Mouse (Mus musculus): ENCODE measurements around the gene Ubc. TPM values are rescaled to one million over a fixed set of nuclear protein-coding genes. Genes with fewer than 3 reads are reported as not detected.
A peak's percentile ranks its signal among the peaks of the same experiment; 100 is the strongest.

Ubc gene
- polyA plus RNA-seq, 1 experiment from 2014 or later: 966 TPM

DNA sequence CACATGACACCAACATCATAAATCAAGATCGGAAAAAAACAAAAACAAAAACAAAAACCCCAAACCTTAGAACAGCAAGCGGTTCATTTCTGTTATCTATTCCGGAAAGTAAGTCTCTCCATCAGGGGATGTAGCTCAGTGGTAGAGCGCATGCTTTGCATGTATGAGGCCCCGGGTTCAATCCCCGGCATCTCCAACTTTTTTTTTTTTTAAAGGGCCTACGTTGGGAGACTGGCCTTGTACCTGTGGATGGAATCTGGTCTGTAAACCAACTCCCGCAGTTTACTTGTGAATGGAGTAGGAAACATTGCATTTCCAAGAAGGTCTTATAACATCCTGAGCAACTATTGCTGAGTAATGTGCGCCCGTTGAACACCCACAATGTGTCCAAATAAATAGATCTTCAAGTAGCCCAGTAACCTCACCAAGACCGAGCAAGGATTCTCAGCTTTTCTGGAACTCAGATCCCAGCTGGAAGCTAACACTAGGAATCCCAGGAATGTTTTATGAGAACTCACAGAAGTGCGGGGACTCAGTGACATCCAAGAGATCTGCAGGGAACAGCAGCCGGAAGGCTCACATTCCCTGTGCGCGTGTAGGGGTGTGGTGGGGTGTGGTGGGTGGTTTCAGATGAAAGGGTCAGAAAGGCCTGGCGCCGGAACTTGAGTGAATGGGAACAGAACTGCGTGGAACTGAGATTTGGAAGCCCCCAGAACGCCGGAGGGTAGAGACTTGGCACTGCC lies 19.5 kb upstream of the Ubc start:
- peak overlapping the region; percentile 56 for H3K4me3 ChIP-seq
- WGBS: 7% methylated on average over 20 of the region's 20 CpGs

DNA sequence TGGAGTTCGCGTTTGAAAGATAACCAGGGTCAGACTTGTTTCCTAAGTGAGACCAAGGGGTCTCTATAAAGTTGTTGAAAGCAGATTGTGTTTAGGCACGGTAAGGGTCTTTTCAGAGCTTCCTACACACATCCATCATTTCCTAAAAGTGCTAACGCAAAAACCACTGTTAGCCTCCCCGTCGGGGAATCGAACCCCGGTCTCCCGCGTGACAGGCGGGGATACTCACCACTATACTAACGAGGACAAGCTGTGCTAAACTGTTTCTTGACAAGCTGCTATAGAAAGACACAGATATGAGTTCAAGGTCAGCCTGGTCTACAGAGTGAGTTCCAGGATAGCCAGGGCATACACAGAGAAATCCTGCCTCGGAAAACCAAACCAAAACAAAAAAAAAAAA lies 18.8 kb upstream of the Ubc start:
- H3K4me1 ChIP-seq: peaks cover 22% of the 10 kb centered on the region
- H3K4me3 ChIP-seq: peak overlapping the region; percentile 56
- H3K9me3 ChIP-seq: no peaks in the 10 kb centered on the region
- 0% methylated on average over 13 of the region's 13 CpGs for WGBS
- no peaks in the 10 kb centered on the region for H3K27me3 ChIP-seq (ENCODE audit: insufficient read depth, poor library complexity, severe bottlenecking)
- peaks cover 12% of the 10 kb centered on the region for H3K36me3 ChIP-seq
- H3K27ac ChIP-seq: peak overlapping the region; percentile 71; the same call in 1 of the 2 replicates
- DNase-seq (ENCODE audit: low spot score): peak; percentile 92

More for the DNA sequence above, 19.5 kb upstream of the Ubc start:
- no peak for DNase-seq (ENCODE audit: low spot score)
- Histone ChIP-seq H3K36me3 (peaks cover 18% of the 10 kb centered on the region), H3K27ac (peak overlapping the region; percentile 71; the same call in 1 of the 2 replicates), H3K4me1 (peaks cover 22% of the 10 kb centered on the region), H3K27me3 (ENCODE audit: insufficient read depth, poor library complexity, severe bottlenecking) (no peaks in the 10 kb centered on the region), H3K9me3 (no peaks in the 10 kb centered on the region)

DNA sequence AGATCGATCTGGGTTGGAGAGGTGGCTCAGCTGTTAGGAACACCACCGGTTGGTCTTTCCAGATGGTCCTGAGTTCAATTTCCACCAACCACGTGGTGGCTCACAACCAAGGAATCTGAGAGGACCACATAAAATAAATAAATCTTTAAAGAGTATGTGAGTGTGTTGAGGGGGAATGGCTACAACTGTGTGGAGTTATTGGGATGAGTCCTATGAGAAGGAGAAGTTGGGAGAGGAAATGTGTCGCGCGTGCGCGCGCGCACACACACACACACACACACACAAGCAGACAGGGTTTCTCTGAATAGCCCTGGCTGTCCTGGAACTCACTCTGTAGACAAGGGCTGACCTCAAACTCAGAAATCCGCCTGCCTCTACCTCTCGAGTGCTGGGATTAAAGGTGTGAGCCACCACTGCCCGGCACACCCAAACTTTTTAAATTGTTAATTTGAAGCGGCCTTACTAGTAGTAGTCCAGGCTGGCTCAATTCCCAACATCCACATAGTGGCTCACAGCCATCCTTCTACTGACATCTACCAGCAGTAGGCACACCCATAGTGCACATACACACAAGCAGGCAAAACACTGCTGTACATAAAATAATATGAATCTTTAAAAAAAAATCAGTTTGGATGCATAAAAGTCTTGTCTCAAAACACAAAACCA lies 18.0 kb upstream of the Ubc start:
- 62% methylated on average over 14 of the region's 14 CpGs for WGBS
- Histone ChIP-seq H3K27me3 (ENCODE audit: insufficient read depth, poor library complexity, severe bottlenecking) (no peaks in the 10 kb centered on the region), H3K9me3 (no peaks in the 10 kb centered on the region), H3K27ac (no peak overlapping the region), H3K36me3 (peaks cover 4% of the 10 kb centered on the region; the same call in 1 of the 2 replicates), H3K4me1 (peaks cover 22% of the 10 kb centered on the region), H3K4me3 (peak overlapping the region; percentile 56; the same call in 1 of the 2 replicates)
- DNase-seq (ENCODE audit: low spot score): no peak

DNA sequence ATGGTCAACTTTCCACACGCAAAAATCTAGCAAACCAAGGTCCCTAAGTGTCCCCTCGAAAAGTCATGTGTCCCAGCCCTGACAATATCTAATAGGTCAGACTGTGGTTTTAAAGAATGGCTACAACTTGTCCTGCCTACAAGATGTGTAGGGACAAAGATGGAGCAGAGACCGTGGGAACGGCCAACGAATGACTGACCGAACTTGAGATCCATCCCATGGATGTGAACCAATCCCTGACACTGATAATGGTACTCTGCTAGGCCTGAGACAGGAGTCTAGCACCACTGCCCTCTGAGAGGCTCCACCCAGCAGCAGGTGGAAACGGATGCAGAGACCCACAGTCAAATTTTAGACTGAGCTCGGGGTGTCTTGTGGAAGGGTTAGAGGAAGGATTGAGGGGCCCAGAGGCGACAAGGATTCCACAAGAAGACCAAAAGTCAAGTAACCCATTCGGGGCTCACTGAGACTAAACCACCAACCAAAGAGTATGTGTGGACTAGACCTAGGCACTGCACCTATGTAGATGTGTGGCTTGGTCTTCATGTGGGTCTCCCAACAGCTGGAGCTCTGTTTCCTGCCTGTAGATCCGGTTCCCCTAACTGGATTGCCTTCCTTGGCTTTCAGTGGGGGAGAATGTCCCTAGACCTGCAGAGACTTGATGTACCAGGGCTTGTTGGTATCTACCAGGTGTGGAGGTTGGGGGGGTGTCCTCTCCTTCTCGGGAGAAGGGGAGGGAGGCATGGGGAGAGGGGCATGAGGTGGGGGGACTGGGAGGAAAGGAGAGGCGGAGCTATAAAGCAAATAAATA lies 17.2 kb upstream of the Ubc start:
- peak overlapping the region; percentile 92 for H3K27ac ChIP-seq
- WGBS: 51% methylated on average over 13 of the region's 13 CpGs

DNA sequence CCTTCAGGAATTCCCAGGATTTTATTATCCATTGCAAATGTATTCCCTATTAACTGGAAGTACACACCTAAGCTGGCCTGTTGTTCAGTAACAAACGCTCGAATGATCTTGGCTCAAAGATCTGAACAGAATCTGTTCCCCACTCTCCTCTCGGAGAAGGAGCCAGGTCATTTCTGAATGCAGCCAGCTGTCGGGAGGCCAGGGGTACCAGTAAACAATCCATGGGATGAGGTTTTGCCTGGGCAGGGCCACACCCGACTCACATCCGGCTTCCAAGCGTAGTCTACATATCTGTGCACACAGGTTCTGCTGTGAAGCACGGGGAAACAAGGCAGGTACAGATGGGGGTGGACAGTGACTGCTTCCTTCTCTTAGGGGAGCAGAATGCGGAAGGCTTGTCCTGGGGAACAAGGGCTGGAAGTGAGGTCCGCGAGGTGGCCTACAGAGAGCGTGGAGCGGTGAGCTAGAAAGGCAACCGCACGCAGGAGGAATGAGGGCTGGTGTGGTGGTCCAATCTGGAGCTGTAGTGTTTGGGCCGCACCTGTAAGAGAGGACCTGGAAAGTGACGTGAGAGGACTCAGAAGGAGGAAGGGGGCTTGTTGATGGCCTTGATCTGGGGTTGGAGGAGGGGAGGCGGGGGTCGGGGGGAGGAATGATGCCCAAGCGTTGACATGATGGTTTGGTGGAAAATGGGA lies 16.5 kb upstream of the Ubc start:
- H3K27ac ChIP-seq: peak overlapping the region; percentile 92
- WGBS: 4% methylated on average over 20 of the region's 20 CpGs
- H3K4me3 ChIP-seq: peak overlapping the region; percentile 82
- no peaks in the 10 kb centered on the region for H3K27me3 ChIP-seq (ENCODE audit: insufficient read depth, poor library complexity, severe bottlenecking)
- H3K36me3 ChIP-seq: no peaks in the 10 kb centered on the region
- H3K4me1 ChIP-seq: peaks cover 22% of the 10 kb centered on the region
- DNase-seq (ENCODE audit: low spot score): peak; percentile 91
- no peaks in the 10 kb centered on the region for H3K9me3 ChIP-seq

More for the DNA sequence above, 17.2 kb upstream of the Ubc start:
- Histone ChIP-seq H3K36me3 (0 out of 2 replicates have a peak, but pooled peaks cover 2% of the 10 kb centered on the region), H3K27me3 (ENCODE audit: insufficient read depth, poor library complexity, severe bottlenecking) (no peaks in the 10 kb centered on the region), H3K9me3 (no peaks in the 10 kb centered on the region), H3K4me3 (peak overlapping the region; percentile 82), H3K4me1 (peaks cover 22% of the 10 kb centered on the region)
- no peak for DNase-seq (ENCODE audit: low spot score)

DNA sequence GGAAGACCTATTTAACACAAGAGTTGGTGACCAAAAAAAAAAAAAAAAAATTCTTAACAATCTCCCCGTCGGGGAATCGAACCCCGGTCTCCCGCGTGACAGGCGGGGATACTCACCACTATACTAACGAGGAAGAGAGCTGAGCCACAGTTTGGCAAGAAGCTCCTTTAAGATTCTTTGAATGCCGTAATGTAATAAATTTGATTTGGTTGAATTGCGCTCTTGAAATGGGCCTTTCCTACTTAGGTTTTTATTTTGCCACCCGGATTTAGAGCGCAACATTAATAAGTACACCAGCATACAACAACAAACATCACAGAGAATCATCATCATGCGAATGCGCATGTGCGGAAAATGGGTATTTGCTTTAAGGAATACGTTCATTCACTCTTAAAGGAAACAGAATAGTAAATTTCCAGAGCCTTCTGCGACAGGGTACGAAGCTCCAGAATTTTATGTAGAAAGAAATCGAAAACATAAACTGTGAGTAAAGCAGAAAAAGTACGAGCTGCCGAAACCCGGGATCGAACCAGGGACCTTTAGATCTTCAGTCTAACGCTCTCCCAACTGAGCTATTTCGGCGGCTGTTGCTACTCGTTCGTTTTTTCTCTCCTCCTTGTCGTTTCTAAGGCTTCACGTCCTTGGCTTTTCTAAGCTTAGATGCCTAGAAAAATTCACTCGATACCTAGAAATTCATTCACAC lies 15.7 kb upstream of the Ubc start:
- peaks cover 22% of the 10 kb centered on the region for H3K4me1 ChIP-seq
- H3K27me3 ChIP-seq (ENCODE audit: insufficient read depth, poor library complexity, severe bottlenecking): no peaks in the 10 kb centered on the region
- peak overlapping the region; percentile 82 for H3K4me3 ChIP-seq
- H3K27ac ChIP-seq: peak overlapping the region; percentile 92
- peak; percentile 91 for DNase-seq (ENCODE audit: low spot score)
- 1% methylated on average over 31 of the region's 31 CpGs for WGBS
- no peaks in the 10 kb centered on the region for H3K9me3 ChIP-seq
- H3K36me3 ChIP-seq: no peaks in the 10 kb centered on the region

DNA sequence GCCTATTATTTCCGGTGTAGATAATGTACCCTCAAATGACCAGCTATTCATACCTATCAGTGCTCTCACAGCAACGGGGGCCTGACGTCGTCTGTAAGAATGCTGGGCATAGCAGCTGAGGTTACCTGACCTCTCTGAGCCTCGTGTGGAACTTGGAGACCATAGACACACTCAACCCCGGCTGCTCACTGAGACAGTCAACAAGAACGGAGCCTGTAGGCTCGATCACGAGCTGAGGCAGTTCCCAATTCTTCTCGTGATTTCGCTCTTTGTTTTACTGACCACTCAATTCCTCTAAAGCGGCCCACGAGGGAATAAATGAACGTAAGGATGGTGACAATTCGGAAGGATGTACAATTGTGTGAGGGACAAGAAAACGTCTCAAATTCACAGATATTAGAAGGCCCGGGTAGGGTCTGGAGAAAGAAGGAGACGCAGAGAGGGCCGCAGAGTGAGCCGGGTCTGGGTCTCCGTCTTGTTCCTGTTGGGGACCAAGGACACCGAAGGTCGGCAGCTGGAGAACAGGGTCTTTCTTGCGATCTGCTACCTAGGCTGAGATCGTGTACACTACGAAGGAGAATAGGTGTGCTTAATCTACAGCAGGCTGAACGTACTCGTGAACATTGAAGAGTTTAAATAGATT lies 15.0 kb upstream of the Ubc start:
- H3K9me3 ChIP-seq: no peaks in the 10 kb centered on the region

DNA sequence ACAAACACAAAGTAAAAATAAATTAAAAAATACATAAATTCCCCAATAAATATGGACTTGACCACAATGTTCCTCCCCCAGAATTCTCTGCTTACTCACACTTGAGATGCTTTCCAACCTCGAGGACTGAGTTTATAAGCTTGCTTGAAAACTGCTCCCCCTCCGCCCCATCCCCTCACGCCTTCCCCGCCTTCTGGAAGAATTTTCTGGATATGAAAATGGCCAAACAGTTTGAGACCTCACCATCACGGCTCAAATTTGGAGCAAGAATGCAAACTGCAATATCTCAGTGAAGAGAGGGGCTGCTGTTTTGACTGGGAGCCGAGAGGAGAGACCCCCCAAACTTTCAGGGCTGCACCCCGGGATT lies 14.5 kb upstream of the Ubc start:
- H3K36me3 ChIP-seq: no peaks in the 10 kb centered on the region
- no peak for DNase-seq (ENCODE audit: low spot score)
- no peaks in the 10 kb centered on the region for H3K27me3 ChIP-seq (ENCODE audit: insufficient read depth, poor library complexity, severe bottlenecking)
- peak overlapping the region; percentile 82 for H3K4me3 ChIP-seq
- H3K27ac ChIP-seq: peak overlapping the region; percentile 92
- WGBS: 1% methylated on average over 7 of the region's 7 CpGs
- H3K9me3 ChIP-seq: no peaks in the 10 kb centered on the region
- H3K4me1 ChIP-seq: peaks cover 13% of the 10 kb centered on the region

More for the DNA sequence above, 15.0 kb upstream of the Ubc start:
- Histone ChIP-seq H3K4me1 (peaks cover 17% of the 10 kb centered on the region), H3K36me3 (no peaks in the 10 kb centered on the region), H3K4me3 (peak overlapping the region; percentile 82), H3K27ac (peak overlapping the region; percentile 92), H3K27me3 (ENCODE audit: insufficient read depth, poor library complexity, severe bottlenecking) (no peaks in the 10 kb centered on the region)
- DNase-seq (ENCODE audit: low spot score): peak; percentile 93
- 0% methylated on average over 28 of the region's 28 CpGs for WGBS

DNA sequence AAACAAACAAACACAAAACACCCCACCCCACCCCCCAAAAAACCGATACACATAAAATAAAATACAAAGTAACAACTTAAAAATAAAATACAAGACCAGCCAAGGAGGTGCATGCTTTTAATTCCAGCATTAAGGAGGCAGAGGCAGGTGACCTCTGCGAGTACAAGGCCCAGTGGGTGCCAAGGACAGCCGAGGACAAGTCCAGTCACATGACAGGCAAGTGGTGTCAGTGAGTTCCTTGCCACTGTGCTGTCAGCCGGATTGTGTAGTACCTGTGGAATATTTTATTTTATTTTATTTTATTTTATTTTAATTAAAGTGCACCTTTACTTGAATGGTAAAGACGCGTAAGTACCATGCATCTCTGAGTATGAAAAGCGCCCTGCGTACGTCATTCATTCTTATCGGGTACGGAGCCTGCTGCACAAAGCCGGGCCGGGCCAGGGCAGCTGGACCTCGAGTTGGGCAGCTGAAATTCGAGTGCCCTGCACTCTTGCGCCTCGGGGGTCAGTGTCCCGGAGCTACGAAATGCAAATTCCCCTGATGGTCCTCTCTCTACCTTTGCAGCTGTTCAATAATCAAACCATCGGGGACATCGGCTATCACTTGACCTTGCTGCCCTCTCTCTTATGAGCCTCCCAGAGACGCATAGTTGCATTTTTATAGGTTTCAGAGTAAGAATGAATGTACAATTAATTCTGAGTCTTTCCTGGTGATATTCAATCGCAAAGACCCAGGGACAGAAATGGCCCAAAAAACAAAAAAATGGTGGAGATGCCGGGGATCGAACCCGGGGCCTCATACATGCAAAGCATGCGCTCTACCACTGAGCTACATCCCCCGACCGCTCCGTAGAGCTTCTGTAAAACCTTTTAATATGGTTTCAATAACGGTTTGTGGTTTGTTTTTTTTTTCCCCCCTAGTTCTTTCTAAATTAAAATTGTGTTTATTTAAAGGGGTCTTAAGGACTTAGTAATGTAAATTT lies 13.8 kb upstream of the Ubc start:
- DNase-seq (ENCODE audit: low spot score): no peak
- Histone ChIP-seq H3K27me3 (ENCODE audit: insufficient read depth, poor library complexity, severe bottlenecking) (no peaks in the 10 kb centered on the region), H3K36me3 (no peaks in the 10 kb centered on the region), H3K9me3 (no peaks in the 10 kb centered on the region), H3K27ac (peak overlapping the region; percentile 87), H3K4me3 (peak overlapping the region; percentile 82), H3K4me1 (peaks cover 13% of the 10 kb centered on the region)
- 12% methylated on average over 31 of the region's 31 CpGs for WGBS

DNA sequence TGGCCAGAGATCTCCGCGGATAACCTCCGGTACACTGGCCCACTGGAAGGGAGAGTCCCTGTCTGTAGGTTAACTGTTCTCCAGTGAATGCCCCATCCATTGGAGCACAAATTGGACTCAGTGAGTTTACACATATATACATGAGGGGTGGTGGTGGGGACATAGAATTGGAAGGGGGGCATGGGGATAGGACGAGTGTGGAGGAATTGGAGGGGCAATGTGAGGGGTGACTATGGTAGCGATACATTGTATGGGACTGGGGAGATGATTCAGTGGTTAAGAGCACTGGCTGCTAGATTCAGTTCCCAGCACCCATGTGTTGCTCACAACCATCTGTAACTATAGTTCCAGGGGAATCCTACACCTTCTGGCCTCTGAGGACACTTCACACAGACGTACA lies 13.0 kb upstream of the Ubc start:
- DNase-seq (ENCODE audit: low spot score): no peak
- Histone ChIP-seq H3K4me3 (no peak overlapping the region), H3K27ac (peak overlapping the region; percentile 87; the same call in 1 of the 2 replicates), H3K36me3 (no peaks in the 10 kb centered on the region), H3K27me3 (ENCODE audit: insufficient read depth, poor library complexity, severe bottlenecking) (no peaks in the 10 kb centered on the region; the same call in 1 of the 2 replicates), H3K4me1 (peaks cover 13% of the 10 kb centered on the region), H3K9me3 (no peaks in the 10 kb centered on the region)
- 51% methylated on average over 6 of the region's 6 CpGs for WGBS

DNA sequence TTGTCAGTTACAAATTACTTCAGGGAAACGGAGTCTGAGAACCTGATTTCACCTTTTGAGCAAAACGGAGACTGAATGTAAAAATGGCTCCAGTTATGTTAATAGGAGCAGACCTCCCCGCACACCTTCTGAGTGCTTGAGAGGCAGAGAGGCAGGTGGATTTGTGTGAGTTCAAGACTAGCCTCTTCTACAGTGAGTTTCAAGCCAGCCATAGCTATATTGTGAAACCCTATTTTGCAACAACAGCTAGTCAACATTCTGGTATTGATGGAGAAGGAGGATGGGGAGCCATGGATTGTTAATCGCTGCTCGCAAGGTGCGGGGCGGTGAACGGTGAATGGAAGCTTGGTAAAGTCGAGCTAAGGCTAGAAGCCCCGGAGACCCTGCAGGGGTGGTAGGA lies 12.5 kb upstream of the Ubc start:
- Histone ChIP-seq H3K9me3 (no peaks in the 10 kb centered on the region), H3K27ac (no peak overlapping the region), H3K4me1 (peaks cover 12% of the 10 kb centered on the region), H3K36me3 (no peaks in the 10 kb centered on the region), H3K27me3 (ENCODE audit: insufficient read depth, poor library complexity, severe bottlenecking) (no peaks in the 10 kb centered on the region; the same call in 1 of the 2 replicates), H3K4me3 (no peak overlapping the region)
- DNase-seq (ENCODE audit: low spot score): no peak
- 50% methylated on average over 10 of the region's 10 CpGs for WGBS

Measured in heart, embryonic 10.5 days (tissue).